ENCODE assay signal across 8 mouse cellular contexts in the genomic region with DNA sequence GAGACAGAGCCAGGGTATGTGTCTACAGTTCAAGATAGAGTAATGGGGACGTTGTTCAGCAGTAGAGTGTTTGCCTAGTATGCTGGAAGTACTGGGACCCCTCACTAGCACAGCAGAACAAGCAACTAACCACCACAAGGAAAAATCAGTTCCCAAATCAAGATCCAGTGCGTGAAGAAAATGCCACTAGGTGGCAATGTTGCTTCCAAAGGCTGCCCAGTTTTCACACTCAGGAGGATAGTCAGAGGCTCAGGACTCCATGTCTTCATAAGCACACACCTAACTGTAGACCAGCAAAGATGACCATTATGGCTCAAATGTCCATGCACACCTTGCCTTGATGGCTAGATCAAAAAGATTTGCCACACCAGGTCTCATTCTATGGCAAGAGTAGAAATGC.
DNase-seq lines count a peak whose midpoint lies in the region; ATAC-seq and TF ChIP-seq lines count a peak whose summit lies in the region.

No protein-coding gene starts in this region.

- no peaks in the 10 kb centered on the region for H3K9me3 ChIP-seq in forebrain, embryonic 14.5 days (replicated peaks; ENCODE audit: control insufficient read depth, low read length)
- H3K9me3 ChIP-seq in forebrain, embryonic 16.5 days (ENCODE audit: control insufficient read depth, low read length): no peaks in the 10 kb centered on the region

- H3K4me3 ChIP-seq in forebrain, embryonic 14.5 days (ENCODE audit: low read depth, low read length): no peak overlapping the region
- H3K4me3 ChIP-seq in forebrain, embryonic 16.5 days (replicated peaks; ENCODE audit: low read length): no peak overlapping the region
- no peak overlapping the region for H3K4me3 ChIP-seq in lung, adult 2 months (replicated peaks; ENCODE audit: extremely low read depth, low read depth, low read length)
- no peak overlapping the region for H3K4me3 ChIP-seq in cortical plate, adult 2 months (ENCODE audit: insufficient read depth, low read length)

- ATAC-seq in forebrain, embryonic 14.5 days: no peak
- ATAC-seq in forebrain, embryonic 16.5 days: no peak
- ATAC-seq in megakaryocyte, adult 5-6 weeks (ENCODE audit: poor library complexity, severe bottlenecking): peak; percentile 43; the same call in 1 of the 2 replicates
- no peak for ATAC-seq in erythroblast, adult 5-6 weeks (replicated peaks; ENCODE audit: low FRiP score, poor library complexity, severe bottlenecking)

- H3K27me3 ChIP-seq in forebrain, embryonic 14.5 days (replicated peaks; ENCODE audit: control insufficient read depth, insufficient read depth, low read length): no peaks in the 10 kb centered on the region
- H3K27me3 ChIP-seq in forebrain, embryonic 16.5 days (replicated peaks; ENCODE audit: control insufficient read depth, insufficient read depth, low read length): no peaks in the 10 kb centered on the region

- 20% methylated on average over 2 of the region's 2 CpGs for WGBS in forebrain, embryonic 14.5 days
- WGBS in forebrain, embryonic 16.5 days: 21% methylated on average over 2 of the region's 2 CpGs
- WGBS in lung, adult 2 months: 41% methylated on average over 2 of the region's 2 CpGs

- TF ChIP-seq CTCF in lung, adult 2 months (IDR thresholded peaks at IDR 0.05; ENCODE audit: insufficient read depth, low read length): peak; percentile 32; the same call in 1 of the 2 replicates
- peak; percentile 76 for TF ChIP-seq CTCF in cortical plate, adult 2 months (IDR thresholded peaks at IDR 0.05; ENCODE audit: extremely low read depth, insufficient read depth, low read length)

- no peak overlapping the region for H3K9ac ChIP-seq in forebrain, embryonic 14.5 days (ENCODE audit: low read length)
- H3K9ac ChIP-seq in forebrain, embryonic 16.5 days (replicated peaks; ENCODE audit: low read depth, low read length): no peak overlapping the region

- peaks cover 18% of the 10 kb centered on the region for H3K36me3 ChIP-seq in forebrain, embryonic 14.5 days (ENCODE audit: control insufficient read depth, insufficient read depth, low read length)
- 0 out of 2 replicates have a peak, but pooled peaks cover 3% of the 10 kb centered on the region for H3K36me3 ChIP-seq in forebrain, embryonic 16.5 days (ENCODE audit: control insufficient read depth, insufficient read depth)

- H3K27ac ChIP-seq in forebrain, embryonic 14.5 days (ENCODE audit: low read depth, low read length): no peak overlapping the region
- no peak overlapping the region for H3K27ac ChIP-seq in forebrain, embryonic 16.5 days (ENCODE audit: low read length)
- H3K27ac ChIP-seq in cortical plate, adult 2 months (ENCODE audit: insufficient read depth, low read length): no peak overlapping the region

- TF ChIP-seq POLR2A in lung, adult 2 months (IDR thresholded peaks at IDR 0.05; ENCODE audit: borderline replicate concordance, extremely low read depth, low read depth, low read length): no peak
- TF ChIP-seq POLR2A in cortical plate, adult 2 months (IDR thresholded peaks at IDR 0.05; ENCODE audit: extremely low read depth, insufficient read depth, low read length): no peak

- H3K4me2 ChIP-seq in forebrain, embryonic 14.5 days (ENCODE audit: low read length): no peak overlapping the region
- H3K4me2 ChIP-seq in forebrain, embryonic 16.5 days (ENCODE audit: low read length): no peak overlapping the region

- peak; percentile 58 for DNase-seq in forebrain, embryonic 14.5 days (ENCODE audit: low spot score)
- DNase-seq in lung, adult 2 months: no peak
- no peak for DNase-seq in lung, postnatal 25 days (ENCODE audit: low spot score)
- no peak for DNase-seq in urinary bladder, adult 2 months (ENCODE audit: low spot score)

- no peaks in the 10 kb centered on the region for H3K4me1 ChIP-seq in forebrain, embryonic 14.5 days (ENCODE audit: control insufficient read depth, insufficient read depth, low read length)
- H3K4me1 ChIP-seq in forebrain, embryonic 16.5 days (replicated peaks; ENCODE audit: control insufficient read depth, insufficient read depth, low read length): no peaks in the 10 kb centered on the region
- H3K4me1 ChIP-seq in lung, adult 2 months (ENCODE audit: control insufficient read depth, insufficient read depth, low read length): no peaks in the 10 kb centered on the region
- peaks cover 8% of the 10 kb centered on the region for H3K4me1 ChIP-seq in cortical plate, adult 2 months (ENCODE audit: control insufficient read depth, insufficient read depth, low read length)
